ENCODE assay signal across 14 mouse cellular contexts in the genomic region with DNA sequence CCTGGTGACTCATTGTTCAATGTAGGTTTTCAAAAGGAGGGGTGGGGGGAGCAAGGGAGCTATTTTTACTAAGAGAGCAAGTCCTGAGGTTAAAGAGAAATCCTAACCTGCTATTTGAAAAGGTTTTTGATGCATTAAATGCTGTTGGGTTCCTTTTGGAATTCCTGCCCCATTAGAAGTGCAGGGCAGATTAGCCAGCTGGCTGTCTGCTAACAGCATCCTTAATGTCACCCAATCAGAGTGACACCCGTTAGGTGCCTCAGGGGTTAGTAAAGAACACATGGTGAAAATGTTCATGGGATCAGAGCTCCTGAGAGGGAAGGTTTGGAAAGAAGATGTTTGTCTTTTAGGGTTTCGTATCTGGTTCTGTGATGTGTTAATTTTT.
DNase-seq lines count a peak whose midpoint lies in the region; ATAC-seq and TF ChIP-seq lines count a peak whose summit lies in the region.
"Had no signal": no experiment of that assay in that cellular context is flagged by ENCODE, and none has a peak within 500 bp of the region (broad histone marks: within the 10 kb centered on the region; RNA-seq: fewer than 3 reads in every experiment).

No protein-coding gene starts in this region.

- H3K9ac ChIP-seq in forebrain, postnatal 0 days = peak overlapping the region; percentile 43
- no peak overlapping the region for H3K9ac ChIP-seq in midbrain, embryonic 12.5 days (replicated peaks)
- H3K9ac ChIP-seq in heart, embryonic 11.5 days (ENCODE audit: low read depth, low read length) = no peak overlapping the region
- H3K9ac ChIP-seq: lung, embryonic 14.5 days; stomach, embryonic 15.5 days had no signal

- peak; percentile 26; the same call in 1 of the 2 replicates for ATAC-seq in forebrain, postnatal 0 days
- ATAC-seq in midbrain, embryonic 12.5 days (ENCODE audit: low FRiP score, low read depth) = peak; percentile 39; the same call in 1 of the 2 replicates
- ATAC-seq in heart, embryonic 11.5 days (replicated peaks; ENCODE audit: insufficient number of reproducible peaks, low FRiP score, low TSS enrichment) = no peak
- ATAC-seq: intestine, embryonic 16.5 days had no signal

- no peak for DNase-seq in forebrain, embryonic 10.5 days (ENCODE audit: extremely low spot score, low spot score)
- DNase-seq in forebrain, postnatal 0 days = no peak
- DNase-seq in retina, embryonic 14.5 days (ENCODE audit: low spot score) = peak; percentile 24
- no peak for DNase-seq in kidney, adult 18-20 months
- no peak for DNase-seq in frontal cortex, postnatal 10 days (ENCODE audit: low spot score in 2 of 2)
- DNase-seq: adrenal gland, postnatal 14 days; liver; lung, embryonic 14.5 days; right cerebral cortex, postnatal 4 days; thymus, postnatal 25 days had no signal

- peaks cover 29% of the 10 kb centered on the region for H3K4me1 ChIP-seq in forebrain, embryonic 10.5 days
- peaks cover 31% of the 10 kb centered on the region for H3K4me1 ChIP-seq in forebrain, postnatal 0 days (ENCODE audit: insufficient read depth)
- peaks cover 42% of the 10 kb centered on the region for H3K4me1 ChIP-seq in midbrain, embryonic 12.5 days
- no peaks in the 10 kb centered on the region for H3K4me1 ChIP-seq in heart, embryonic 11.5 days (ENCODE audit: control insufficient read depth, insufficient read depth, low read length)
- H3K4me1 ChIP-seq: stomach, embryonic 15.5 days had no signal

- H3K9me3 ChIP-seq in forebrain, embryonic 10.5 days = no peaks in the 10 kb centered on the region
- no peaks in the 10 kb centered on the region for H3K9me3 ChIP-seq in forebrain, postnatal 0 days (ENCODE audit: low read length)
- no peaks in the 10 kb centered on the region for H3K9me3 ChIP-seq in midbrain, embryonic 12.5 days
- no peaks in the 10 kb centered on the region for H3K9me3 ChIP-seq in heart, embryonic 11.5 days (replicated peaks; ENCODE audit: control insufficient read depth, low read length)
- H3K9me3 ChIP-seq: stomach, embryonic 15.5 days had no signal

- peak overlapping the region; percentile 43 for H3K4me2 ChIP-seq in forebrain, postnatal 0 days (ENCODE audit: low read depth)
- H3K4me2 ChIP-seq in midbrain, embryonic 12.5 days (replicated peaks) = peak overlapping the region; percentile 45
- no peak overlapping the region for H3K4me2 ChIP-seq in heart, embryonic 11.5 days
- H3K4me2 ChIP-seq: lung, embryonic 14.5 days; stomach, embryonic 15.5 days had no signal

- H3K27ac ChIP-seq in forebrain, embryonic 10.5 days = 0 out of 2 replicates have a peak overlapping the region, but pooled peaks have one; percentile 1
- peak overlapping the region; percentile 90 for H3K27ac ChIP-seq in forebrain, postnatal 0 days (ENCODE audit: low read depth, low read length)
- H3K27ac ChIP-seq in midbrain, embryonic 12.5 days (replicated peaks) = peak overlapping the region; percentile 86
- H3K27ac ChIP-seq in heart, embryonic 11.5 days (ENCODE audit: low read depth, low read length) = no peak overlapping the region
- H3K27ac ChIP-seq: stomach, embryonic 15.5 days had no signal

- 74% methylated on average over 2 of the region's 2 CpGs for WGBS in forebrain, embryonic 10.5 days
- 15% methylated on average over 2 of the region's 2 CpGs for WGBS in forebrain, postnatal 0 days
- WGBS in midbrain, embryonic 12.5 days = 41% methylated on average over 2 of the region's 2 CpGs
- 61% methylated on average over 2 of the region's 2 CpGs for WGBS in heart, embryonic 11.5 days (ENCODE audit: insufficient replicate concordance)

- no peak for TF ChIP-seq CTCF in forebrain, postnatal 0 days (IDR thresholded peaks at IDR 0.05; ENCODE audit: low read depth)

- no peaks in the 10 kb centered on the region for H3K27me3 ChIP-seq in forebrain, embryonic 10.5 days (ENCODE audit: poor library complexity, severe bottlenecking)
- no peaks in the 10 kb centered on the region for H3K27me3 ChIP-seq in forebrain, postnatal 0 days (ENCODE audit: insufficient read depth, low read length)
- no peaks in the 10 kb centered on the region for H3K27me3 ChIP-seq in midbrain, embryonic 12.5 days
- H3K27me3 ChIP-seq in heart, embryonic 11.5 days (ENCODE audit: control insufficient read depth, insufficient read depth, low read length) = no peaks in the 10 kb centered on the region
- H3K27me3 ChIP-seq: stomach, embryonic 15.5 days had no signal

- H3K36me3 ChIP-seq in forebrain, embryonic 10.5 days (replicated peaks) = no peaks in the 10 kb centered on the region
- no peaks in the 10 kb centered on the region for H3K36me3 ChIP-seq in forebrain, postnatal 0 days (ENCODE audit: insufficient read depth)
- H3K36me3 ChIP-seq in midbrain, embryonic 12.5 days = no peaks in the 10 kb centered on the region
- H3K36me3 ChIP-seq in heart, embryonic 11.5 days (ENCODE audit: control insufficient read depth, insufficient read depth, low read length) = no peaks in the 10 kb centered on the region
- H3K36me3 ChIP-seq: stomach, embryonic 15.5 days had no signal

- no peak overlapping the region for H3K4me3 ChIP-seq in forebrain, embryonic 10.5 days
- H3K4me3 ChIP-seq in forebrain, postnatal 0 days (ENCODE audit: low read depth, low read length) = no peak overlapping the region; the same call in 1 of the 2 replicates
- no peak overlapping the region for H3K4me3 ChIP-seq in midbrain, embryonic 12.5 days
- no peak overlapping the region for H3K4me3 ChIP-seq in heart, embryonic 11.5 days (ENCODE audit: low read depth, low read length)
- H3K4me3 ChIP-seq: stomach, embryonic 15.5 days had no signal
